Mouse (Mus musculus): ENCODE data around the gene Rnd2. TPM values are rescaled to one million over a fixed set of nuclear protein-coding genes. Genes with fewer than 3 reads are reported as not detected.
"Not testable (repeated sequence)": the region's sequence is repeated elsewhere in the genome, so short reads cannot be mapped to it uniquely, and the experiment has no call there.

The Rnd2 gene
- total RNA-seq, 1 experiment from 2014 or later: 11.1 TPM

GRCm38 (mm10) chr11:101446860-101447259 lies 17.9 kb upstream of the Rnd2 start:
- DNase-seq: not testable (repeated sequence)

- no peak for DNase-seq
These were observed 17.0 kb upstream of the Rnd2 start for GRCm38 (mm10) chr11:101447786-101448185.

GRCm38 (mm10) chr11:101448274-101448746 lies 16.5 kb upstream of the Rnd2 start, which contains the start of gene Ifi35:
Ifi35 (plus strand) TSS chr11:101448407.
- peak; percentile 75 for DNase-seq

- DNase-seq: no peak
These were observed 15.9 kb upstream of the Rnd2 start for GRCm38 (mm10) chr11:101448899-101449298.

GRCm38 (mm10) chr11:101449596-101449995 lies 15.2 kb upstream of the Rnd2 start:
- DNase-seq: not testable (repeated sequence)

- DNase-seq: no peak
These were observed 14.4 kb upstream of the Rnd2 start for GRCm38 (mm10) chr11:101450394-101450793.

GRCm38 (mm10) chr11:101451536-101451935 lies 13.3 kb upstream of the Rnd2 start:
- DNase-seq: no peak

GRCm38 (mm10) chr11:101452093-101452774 lies 12.6 kb upstream of the Rnd2 start:
- DNase-seq: no peak

GRCm38 (mm10) chr11:101454702-101455101 lies 10.1 kb upstream of the Rnd2 start:
- DNase-seq: no peak

- no peak for DNase-seq
These were observed 9.2 kb upstream of the Rnd2 start for GRCm38 (mm10) chr11:101455627-101456026.

GRCm38 (mm10) chr11:101457631-101458030 lies 7.2 kb upstream of the Rnd2 start:
- no peak for DNase-seq

GRCm38 (mm10) chr11:101458217-101458616 lies 6.6 kb upstream of the Rnd2 start:
- no peak for DNase-seq

GRCm38 (mm10) chr11:101459716-101460115 lies 5.1 kb upstream of the Rnd2 start:
- DNase-seq: no peak

GRCm38 (mm10) chr11:101460321-101460720 lies 4.5 kb upstream of the Rnd2 start:
- DNase-seq: no peak

- DNase-seq: no peak
These were observed 2.7 kb upstream of the Rnd2 start for GRCm38 (mm10) chr11:101462141-101462540.

- DNase-seq: no peak
These were observed 2.0 kb upstream of the Rnd2 start for GRCm38 (mm10) chr11:101462583-101463440.

GRCm38 (mm10) chr11:101465101-101465868 lies 486 bp downstream of the Rnd2 start:
- peak; percentile 63 for DNase-seq

GRCm38 (mm10) chr11:101465869-101466551 lies 1.2 kb downstream of the Rnd2 start, which contains the start of gene Vat1:
Vat1 (minus strand) TSS chr11:101466230.
- DNase-seq: peak; percentile 85

- DNase-seq: not testable (repeated sequence)
These were observed 1.8 kb downstream of the Rnd2 start for GRCm38 (mm10) chr11:101466552-101466950.

GRCm38 (mm10) chr11:101467477-101468262 lies 2.9 kb downstream of the Rnd2 start:
- DNase-seq: peak; percentile 83

GRCm38 (mm10) chr11:101468263-101468688 lies 3.5 kb downstream of the Rnd2 start:
- no peak for DNase-seq

Measured in adrenal gland, postnatal 25 days (tissue).